ENCODE assay signal across 8 mouse cellular contexts in genomic region chr5:24651768-24652752, GRCm38 (mm10). TPM values are rescaled to one million over a fixed set of nuclear protein-coding genes. Genes with fewer than 3 reads are reported as not detected.
DNase-seq lines count a peak whose midpoint lies in the region; ATAC-seq lines count a peak whose summit lies in the region.

No protein-coding gene starts in this region.

- H3K27ac ChIP-seq in hindbrain, embryonic 12.5 days, result no peak overlapping the region

- WGBS in hindbrain, embryonic 12.5 days, result 31% methylated on average over 23 of the region's 25 CpGs

- no peaks in the 10 kb centered on the region for H3K36me3 ChIP-seq in hindbrain, embryonic 12.5 days

- no peaks in the 10 kb centered on the region for H3K4me1 ChIP-seq in hindbrain, embryonic 12.5 days

- peak overlapping the region; percentile 32; the same call in 1 of the 2 replicates for H3K9ac ChIP-seq in hindbrain, embryonic 12.5 days

- H3K4me2 ChIP-seq in hindbrain, embryonic 12.5 days (replicated peaks), result no peak overlapping the region

- H3K27me3 ChIP-seq in hindbrain, embryonic 12.5 days, result peaks cover 5% of the 10 kb centered on the region; the same call in 1 of the 2 replicates

- H3K4me3 ChIP-seq in hindbrain, embryonic 12.5 days, result no peak overlapping the region

- peak; percentile 86 for ATAC-seq in frontal cortex, adult (ENCODE audit: low TSS enrichment)
- ATAC-seq in hindbrain, embryonic 12.5 days (ENCODE audit: low FRiP score), result peak; percentile 59; the same call in 1 of the 2 replicates

- H3K9me3 ChIP-seq in hindbrain, embryonic 12.5 days (replicated peaks), result no peaks in the 10 kb centered on the region

- DNase-seq in MN1 (ENCODE audit: low spot score), result peak; percentile 81
- DNase-seq in cerebellum, adult 8-10 months, result peak; percentile 89
- DNase-seq in layer of hippocampus, postnatal 14 days (ENCODE audit: low spot score in 2 of 2), result peak; percentile 88 to 90
- peak; percentile 89 for DNase-seq in lung, postnatal 14 days
- peak; percentile 92 for DNase-seq in retina, embryonic 14.5 days (ENCODE audit: low spot score)
- peak; percentile 64 to 81 for DNase-seq in urinary bladder, adult 18-20 months (ENCODE audit: low spot score in 2 of 2)

RNA-seq across cellular contexts. Expression of gene Smarcd3, which starts 27.8 kb away (rescaled TPM):
- polyA plus RNA-seq in hindbrain, embryonic 12.5 days (2016; fragmentation: Nextera tagmentation; extraction: Ambion mirVana), result 78.4 and 83.2 TPM in 2 replicates
- 100 to 1,000 TPM; 112 to 113 TPM for total RNA-seq in layer of hippocampus, postnatal 14 days (2021)

RNA-seq across cellular contexts. Expression of gene Nub1, which starts 33.3 kb away (rescaled TPM):
- 40.3 and 42.3 TPM in 2 replicates for polyA plus RNA-seq in hindbrain, embryonic 12.5 days (2016; fragmentation: Nextera tagmentation; extraction: Ambion mirVana)
- total RNA-seq in layer of hippocampus, postnatal 14 days (2021), result 10 to 100 TPM; 66.5 to 67.0 TPM
